In genomic region chr2:38280376-38280775, GRCm38 (mm10) we compare ENCODE assay signal across 9 mouse cellular contexts.
"Had no signal": no experiment of that assay in that cellular context is flagged by ENCODE, and none has a peak within 500 bp of the region (broad histone marks: within the 10 kb centered on the region; RNA-seq: fewer than 3 reads in every experiment).

No protein-coding gene starts in this region.

- DNase-seq: gastrocnemius, postnatal 14 days; gastrocnemius, postnatal 36 days; heart, adult 2 months; heart, postnatal 14 days; heart, postnatal 36 days; kidney, adult 18-20 months; kidney, postnatal 10 days; kidney, postnatal 25 days; liver had no signal
